Mouse (Mus musculus): Measurements from ENCODE around the gene Wdr90. TPM values are rescaled to one million over a fixed set of nuclear protein-coding genes. Genes with fewer than 3 reads are reported as not detected.

The Wdr90 gene
- total and polyA plus RNA-seq, 2 experiments from 2014 or later: 13.2 to 40.2 TPM

GRCm38 (mm10) chr17:25832436-25833290 lies 28.6 kb downstream of the Wdr90 start:
- peak; percentile 89 for ATAC-seq
- peaks cover 45% of the 10 kb centered on the region for H3K4me1 ChIP-seq (ENCODE audit: insufficient read depth)
- H3K36me3 ChIP-seq (ENCODE audit: insufficient read depth): peaks cover 19% of the 10 kb centered on the region
- peak overlapping the region; percentile 59 for H3K4me3 ChIP-seq (ENCODE audit: low read depth, low read length)
- H3K4me2 ChIP-seq (ENCODE audit: low read depth): peak overlapping the region; percentile 89
- H3K27me3 ChIP-seq (ENCODE audit: insufficient read depth, low read length): no peaks in the 10 kb centered on the region
- no peaks in the 10 kb centered on the region for H3K9me3 ChIP-seq (ENCODE audit: low read length)
- WGBS: under 1% methylated on average over 70 of the region's 77 CpGs
- no peak; the same call in 1 of the 2 replicates for TF ChIP-seq CTCF (IDR thresholded peaks at IDR 0.05; ENCODE audit: low read depth)
- H3K27ac ChIP-seq (ENCODE audit: low read depth, low read length): peak overlapping the region; percentile 93
- DNase-seq: peak; percentile 98
- H3K9ac ChIP-seq: peak overlapping the region; percentile 76

- Histone ChIP-seq H3K9me3 (ENCODE audit: low read length) (no peaks in the 10 kb centered on the region), H3K4me1 (ENCODE audit: insufficient read depth) (peaks cover 38% of the 10 kb centered on the region), H3K4me2 (ENCODE audit: low read depth) (peak overlapping the region; percentile 89), H3K36me3 (ENCODE audit: insufficient read depth) (peaks cover 29% of the 10 kb centered on the region), H3K9ac (peak overlapping the region; percentile 76), H3K27me3 (ENCODE audit: insufficient read depth, low read length) (no peaks in the 10 kb centered on the region), H3K4me3 (ENCODE audit: low read depth, low read length) (peak overlapping the region; percentile 59), H3K27ac (ENCODE audit: low read depth, low read length) (peak overlapping the region; percentile 93; the same call in 1 of the 2 replicates)
- ATAC-seq: no peak
- TF ChIP-seq CTCF (IDR thresholded peaks at IDR 0.05; ENCODE audit: low read depth): no peak
- DNase-seq: no peak
- 61% methylated on average over 21 of the region's 21 CpGs for WGBS
These were observed 29.6 kb downstream of the Wdr90 start for GRCm38 (mm10) chr17:25831451-25832281.

DNA sequence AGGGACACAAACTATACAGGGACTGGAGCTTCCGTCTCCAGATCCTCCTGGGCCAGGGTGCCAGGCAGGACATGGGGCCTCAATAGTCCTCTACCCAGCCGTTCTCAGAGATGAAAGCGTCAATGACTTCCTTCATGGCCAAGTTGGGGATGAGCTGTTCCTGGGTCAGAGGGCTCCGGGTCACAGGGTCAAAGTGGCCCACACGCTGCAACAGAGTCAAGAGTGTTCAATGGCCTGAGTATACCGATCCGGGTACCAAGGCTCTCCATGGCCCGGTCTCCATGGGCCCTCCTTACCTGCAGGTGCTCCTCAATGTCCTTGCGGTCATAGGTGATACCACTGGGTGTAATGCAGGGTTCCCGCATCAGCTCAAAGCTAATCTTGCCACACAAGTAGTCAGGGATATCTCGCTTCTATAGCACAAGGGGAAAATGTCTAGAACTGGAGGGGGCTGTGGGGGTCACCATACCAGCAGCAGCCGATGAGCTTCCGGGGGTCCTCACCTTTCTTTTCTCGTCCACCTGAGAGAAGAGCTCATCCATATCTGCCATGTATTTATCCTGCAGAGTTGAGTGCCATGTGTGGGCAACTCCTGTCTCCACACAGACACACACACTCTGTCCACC lies 30.4 kb downstream of the Wdr90 start:
- TF ChIP-seq CTCF (IDR thresholded peaks at IDR 0.05; ENCODE audit: low read depth): no peak
- H3K4me3 ChIP-seq (ENCODE audit: low read depth, low read length): no peak overlapping the region
- H3K4me2 ChIP-seq (ENCODE audit: low read depth): peak overlapping the region; percentile 89; the same call in 1 of the 2 replicates
- no peak overlapping the region for H3K9ac ChIP-seq
- no peaks in the 10 kb centered on the region for H3K27me3 ChIP-seq (ENCODE audit: insufficient read depth, low read length)
- 86% methylated on average over 14 of the region's 14 CpGs for WGBS
- DNase-seq (no peak), ATAC-seq (no peak)
- no peaks in the 10 kb centered on the region for H3K9me3 ChIP-seq (ENCODE audit: low read length)
- no peak overlapping the region for H3K27ac ChIP-seq (ENCODE audit: low read depth, low read length)
- H3K4me1 ChIP-seq (ENCODE audit: insufficient read depth): peaks cover 31% of the 10 kb centered on the region
- peaks cover 36% of the 10 kb centered on the region for H3K36me3 ChIP-seq (ENCODE audit: insufficient read depth)

- DNase-seq: no peak
- Histone ChIP-seq H3K4me2 (ENCODE audit: low read depth) (peak overlapping the region; percentile 58), H3K4me1 (ENCODE audit: insufficient read depth) (peaks cover 26% of the 10 kb centered on the region), H3K36me3 (ENCODE audit: insufficient read depth) (peaks cover 37% of the 10 kb centered on the region), H3K4me3 (ENCODE audit: low read depth, low read length) (peak overlapping the region; percentile 52; the same call in 1 of the 2 replicates), H3K27me3 (ENCODE audit: insufficient read depth, low read length) (no peaks in the 10 kb centered on the region), H3K9ac (no peak overlapping the region), H3K27ac (ENCODE audit: low read depth, low read length) (no peak overlapping the region), H3K9me3 (ENCODE audit: low read length) (no peaks in the 10 kb centered on the region)
- 87% methylated on average over 4 of the region's 4 CpGs for WGBS
- no peak for TF ChIP-seq CTCF (IDR thresholded peaks at IDR 0.05; ENCODE audit: low read depth)
- no peak for ATAC-seq
These were observed 31.0 kb downstream of the Wdr90 start for GRCm38 (mm10) chr17:25830200-25830753.

- H3K27me3 ChIP-seq (ENCODE audit: insufficient read depth, low read length): no peaks in the 10 kb centered on the region
- peak overlapping the region; percentile 95 for H3K27ac ChIP-seq (ENCODE audit: low read depth, low read length)
- H3K9me3 ChIP-seq (ENCODE audit: low read length): no peaks in the 10 kb centered on the region
- H3K4me3 ChIP-seq (ENCODE audit: low read depth, low read length): peak overlapping the region; percentile 52
- peak overlapping the region; percentile 80 for H3K9ac ChIP-seq
- H3K4me1 ChIP-seq (ENCODE audit: insufficient read depth): peaks cover 30% of the 10 kb centered on the region
- DNase-seq (no peak), ATAC-seq (no peak)
- peaks cover 37% of the 10 kb centered on the region for H3K36me3 ChIP-seq (ENCODE audit: insufficient read depth)
- H3K4me2 ChIP-seq (ENCODE audit: low read depth): peak overlapping the region; percentile 58
- 44% methylated on average over 8 of the region's 8 CpGs for WGBS
- no peak for TF ChIP-seq CTCF (IDR thresholded peaks at IDR 0.05; ENCODE audit: low read depth)
These were observed 31.7 kb downstream of the Wdr90 start for GRCm38 (mm10) chr17:25829558-25830017.

All from forebrain, postnatal 0 days (tissue).